Mouse (Mus musculus) midbrain, embryonic 13.5 days (tissue): ENCODE measurements around the gene Fam136a. TPM values are rescaled to one million over a fixed set of nuclear protein-coding genes. Genes with fewer than 3 reads are reported as not detected.

Source experiments
- ATAC-seq: fragments of 200-750 bp; cut with Nextera tagmentation; 2 replicates; pipeline ENCODE4 v1.8.0; 2017; ENCODE audit warnings: mild to moderate bottlenecking, moderate TSS enrichment, moderate library complexity
- H3K27ac ChIP-seq: fragments of 300-500 bp; sonication (generic); 2 replicates; pipeline ENCODE4 v1.5.1; 2015; ENCODE audit warnings: inconsistent platforms, mild to moderate bottlenecking, moderate library complexity
- H3K27me3 ChIP-seq: fragments of 300-500 bp; sonication (generic); 2 replicates; pipeline ENCODE4 v1.6.1; 2015; ENCODE audit warnings: mild to moderate bottlenecking, inconsistent platforms
- H3K36me3 ChIP-seq: fragments of 300-500 bp; sonication (generic); 2 replicates; pipeline ENCODE4 v1.6.1; 2015; ENCODE audit warnings: mild to moderate bottlenecking, inconsistent platforms
- H3K4me1 ChIP-seq: fragments of 300-500 bp; sonication (generic); replicated peaks from 2 replicates; pipeline ENCODE4 v1.6.1; 2015; ENCODE audit warnings: inconsistent platforms
- H3K4me2 ChIP-seq: fragments of 300-500 bp; sonication (generic); replicated peaks from 2 replicates; pipeline ENCODE4 v1.6.1; 2015; ENCODE audit warnings: moderate library complexity, mild to moderate bottlenecking, inconsistent platforms
- H3K4me3 ChIP-seq: fragments of 300-500 bp; sonication (generic); replicated peaks from 2 replicates; pipeline ENCODE4 v1.5.1; 2015; ENCODE audit warnings: mild to moderate bottlenecking, inconsistent platforms
- H3K9ac ChIP-seq: fragments of 300-500 bp; sonication (generic); replicated peaks from 2 replicates; pipeline ENCODE4 v1.6.1; 2015; ENCODE audit warnings: mild to moderate bottlenecking, inconsistent platforms
- H3K9me3 ChIP-seq: fragments of 300-500 bp; sonication (generic); 2 replicates; pipeline ENCODE4 v1.6.1; 2016; ENCODE audit warnings: mild to moderate bottlenecking, inconsistent platforms
- WGBS: fragments of 180-500 bp; shearing (Covaris S2); methylation state at CpG from one replicate; pipeline ENCODE4 v1.1.7; 2015; 5-methylcytosine and 5-hydroxymethylcytosine counted together
- polyA plus RNA-seq: library from polyadenylated mRNA; unstranded; fragments of >200 nt; fragmentation: Nextera tagmentation; extraction: Ambion mirVana; gene quantifications from 2 replicates; pipeline ENCODE4 v1.2.1, GENCODE M21; 2015

The Fam136a gene
- 134 and 137 TPM in 2 replicates for polyA plus RNA-seq

DNA sequence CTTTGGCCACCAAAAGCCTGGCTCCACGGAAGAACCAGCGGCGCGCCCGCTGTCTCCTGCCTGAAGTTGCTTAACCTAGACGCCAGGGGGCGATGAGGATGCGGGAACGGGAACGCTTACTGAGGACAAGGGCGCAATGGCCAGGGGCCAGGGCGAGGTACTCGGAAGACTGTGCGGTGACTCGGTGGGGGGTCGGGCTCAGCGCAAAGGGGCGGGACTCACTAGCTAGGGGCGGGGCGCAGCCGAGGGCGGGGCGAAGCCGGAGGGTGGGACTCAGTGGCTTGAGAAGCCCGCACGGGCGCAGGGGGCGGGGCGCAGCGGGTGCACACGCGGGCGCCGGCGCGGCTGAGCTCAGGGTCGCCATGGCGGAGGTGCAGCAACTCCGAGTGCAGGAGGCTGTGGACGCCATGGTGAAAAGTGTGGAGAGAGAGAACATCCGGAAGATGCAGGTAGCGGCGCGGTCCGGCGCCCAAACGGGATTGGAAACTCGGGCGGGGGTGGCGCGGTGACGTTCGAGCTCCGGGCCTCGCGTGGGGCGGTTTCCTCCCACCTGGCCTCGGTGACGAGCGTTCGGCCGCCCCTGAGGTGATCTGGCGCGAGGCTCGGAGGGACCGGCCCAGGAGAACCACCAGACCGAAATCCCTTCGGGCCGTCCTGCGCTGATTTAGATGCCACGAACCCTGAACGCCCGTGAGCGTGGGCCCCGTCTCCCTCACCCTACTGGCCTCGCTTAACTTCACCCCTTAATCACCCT is at the start of gene Fam136a:
Gene Fam136a (plus strand): TSS at position 276 of the 754 bp plus-strand sequence.
- H3K4me1 ChIP-seq: peaks cover 28% of the 10 kb centered on the region
- no peaks in the 10 kb centered on the region for H3K9me3 ChIP-seq
- under 1% methylated on average over 76 of the region's 76 CpGs for WGBS
- no peaks in the 10 kb centered on the region for H3K27me3 ChIP-seq
- peak within 1 kb of the TSS; percentile 76 for H3K9ac ChIP-seq
- H3K4me2 ChIP-seq: peak within 1 kb of the TSS; percentile 66
- H3K36me3 ChIP-seq: peaks cover 17% of the 10 kb centered on the region; the same call in 1 of the 2 replicates
- H3K27ac ChIP-seq: peak within 1 kb of the TSS; percentile 93
- peak within 1 kb of the TSS; percentile 71 for H3K4me3 ChIP-seq
- ATAC-seq: peak; percentile 94

- Histone ChIP-seq H3K36me3 (no peaks in the 10 kb centered on the region), H3K27ac (no peak overlapping the region), H3K4me2 (no peak overlapping the region), H3K4me3 (no peak overlapping the region), H3K4me1 (no peaks in the 10 kb centered on the region), H3K9ac (no peak overlapping the region), H3K9me3 (no peaks in the 10 kb centered on the region), H3K27me3 (no peaks in the 10 kb centered on the region)
- 70% methylated on average over 1 of the region's 1 CpGs for WGBS
- no peak for ATAC-seq
Measured at GRCm38 (mm10) chr6:86317066-86317465, 48.4 kb upstream of the Fam136a start.

DNA sequence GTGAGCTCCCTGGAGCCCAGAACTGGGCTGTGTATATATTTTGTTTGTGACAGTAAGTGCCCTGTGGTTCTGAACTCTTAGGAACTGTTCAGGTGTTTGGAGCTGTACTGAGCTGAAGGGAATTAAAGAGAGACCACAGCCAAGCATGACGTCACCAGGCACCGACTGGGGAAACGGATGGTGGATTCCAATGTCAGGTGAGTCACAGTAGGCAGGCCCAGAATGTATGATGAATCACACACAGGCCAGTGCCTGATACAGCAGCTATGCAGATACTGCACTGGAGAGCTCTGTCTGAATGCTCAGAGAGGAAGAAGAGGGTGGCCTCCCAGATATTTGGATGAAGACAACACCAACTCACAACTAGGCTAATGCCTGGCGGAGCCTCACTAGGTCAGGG is 46.6 kb upstream of the Fam136a start:
- Histone ChIP-seq H3K36me3 (no peaks in the 10 kb centered on the region), H3K27ac (no peak overlapping the region), H3K9ac (no peak overlapping the region), H3K9me3 (no peaks in the 10 kb centered on the region), H3K4me2 (no peak overlapping the region), H3K4me3 (no peak overlapping the region), H3K4me1 (no peaks in the 10 kb centered on the region), H3K27me3 (no peaks in the 10 kb centered on the region)
- WGBS: 93% methylated on average over 4 of the region's 4 CpGs
- no peak for ATAC-seq

- Histone ChIP-seq H3K4me1 (no peaks in the 10 kb centered on the region), H3K9ac (no peak overlapping the region), H3K27ac (no peak overlapping the region), H3K27me3 (no peaks in the 10 kb centered on the region), H3K9me3 (no peaks in the 10 kb centered on the region), H3K4me3 (no peak overlapping the region), H3K36me3 (no peaks in the 10 kb centered on the region), H3K4me2 (no peak overlapping the region)
- ATAC-seq: no peak
- WGBS: 86% methylated on average over 5 of the region's 5 CpGs
Measured at GRCm38 (mm10) chr6:86322031-86322563, 43.3 kb upstream of the Fam136a start.

DNA sequence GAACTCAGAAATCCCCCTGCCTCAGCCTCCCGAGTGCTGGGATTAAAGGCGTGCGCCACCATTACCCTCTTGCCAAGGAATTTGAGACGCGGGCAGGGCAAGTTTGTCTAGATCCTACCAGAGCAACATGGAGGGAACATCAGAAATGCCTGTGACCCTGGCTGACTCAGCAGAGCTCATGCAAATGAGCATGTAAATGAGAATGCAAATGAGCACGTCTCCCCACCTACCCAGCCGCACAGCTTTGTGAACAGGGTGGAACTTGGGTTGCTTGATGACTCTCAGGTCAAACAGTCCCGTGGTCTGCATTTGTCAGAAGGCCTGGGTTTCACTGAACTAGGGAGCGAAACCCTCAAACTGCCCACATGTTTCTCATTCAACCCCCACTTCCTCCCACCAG is 42.5 kb upstream of the Fam136a start:
- Histone ChIP-seq H3K27ac (no peak overlapping the region), H3K27me3 (no peaks in the 10 kb centered on the region), H3K4me2 (no peak overlapping the region), H3K36me3 (no peaks in the 10 kb centered on the region), H3K4me1 (no peaks in the 10 kb centered on the region), H3K4me3 (no peak overlapping the region), H3K9me3 (no peaks in the 10 kb centered on the region), H3K9ac (no peak overlapping the region)
- 89% methylated on average over 9 of the region's 9 CpGs for WGBS
- ATAC-seq: no peak

- WGBS: 85% methylated on average over 3 of the region's 3 CpGs
- H3K36me3 ChIP-seq: no peaks in the 10 kb centered on the region
- H3K4me1 ChIP-seq: no peaks in the 10 kb centered on the region
- no peak overlapping the region for H3K4me3 ChIP-seq
- no peaks in the 10 kb centered on the region for H3K9me3 ChIP-seq
- H3K4me2 ChIP-seq: no peak overlapping the region
- H3K9ac ChIP-seq: no peak overlapping the region
- no peak for ATAC-seq
- H3K27ac ChIP-seq: no peak overlapping the region
- no peaks in the 10 kb centered on the region for H3K27me3 ChIP-seq
Measured at GRCm38 (mm10) chr6:86324400-86324799, 41.0 kb upstream of the Fam136a start.

DNA sequence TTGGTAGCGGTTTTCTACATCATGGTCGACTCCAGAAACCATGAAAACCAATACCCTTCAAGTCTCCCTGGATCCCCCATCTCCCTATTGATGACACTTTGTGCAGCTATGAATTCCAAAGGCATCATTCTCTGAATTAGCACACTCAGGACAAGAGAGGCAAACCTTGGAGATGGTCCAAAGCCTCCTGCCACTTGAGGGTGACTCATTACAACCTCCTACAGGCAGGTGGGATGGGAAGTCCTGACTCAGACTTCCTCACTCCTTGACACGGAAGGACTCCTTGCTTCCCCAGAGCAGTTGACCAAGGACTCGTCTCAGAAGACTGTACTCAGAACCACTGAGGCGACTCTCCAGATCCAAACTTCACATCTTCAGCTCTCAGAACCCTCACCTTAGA is 39.8 kb upstream of the Fam136a start:
- Histone ChIP-seq H3K4me2 (no peak overlapping the region), H3K4me1 (no peaks in the 10 kb centered on the region)
- 92% methylated on average over 5 of the region's 5 CpGs for WGBS

GRCm38 (mm10) chr6:86326866-86327265 is 38.6 kb upstream of the Fam136a start:
- Histone ChIP-seq H3K27me3 (no peaks in the 10 kb centered on the region), H3K27ac (no peak overlapping the region), H3K4me3 (no peak overlapping the region), H3K4me1 (no peaks in the 10 kb centered on the region), H3K9ac (no peak overlapping the region), H3K36me3 (no peaks in the 10 kb centered on the region), H3K9me3 (peaks cover 5% of the 10 kb centered on the region; the same call in 1 of the 2 replicates), H3K4me2 (no peak overlapping the region)
- no peak for ATAC-seq
- 94% methylated on average over 18 of the region's 18 CpGs for WGBS

More for the DNA sequence above, 39.8 kb upstream of the Fam136a start:
- H3K27ac ChIP-seq: no peak overlapping the region
- H3K9me3 ChIP-seq: peaks cover 5% of the 10 kb centered on the region; the same call in 1 of the 2 replicates
- H3K9ac ChIP-seq: no peak overlapping the region
- no peaks in the 10 kb centered on the region for H3K36me3 ChIP-seq
- ATAC-seq: no peak
- H3K4me3 ChIP-seq: no peak overlapping the region
- no peaks in the 10 kb centered on the region for H3K27me3 ChIP-seq

DNA sequence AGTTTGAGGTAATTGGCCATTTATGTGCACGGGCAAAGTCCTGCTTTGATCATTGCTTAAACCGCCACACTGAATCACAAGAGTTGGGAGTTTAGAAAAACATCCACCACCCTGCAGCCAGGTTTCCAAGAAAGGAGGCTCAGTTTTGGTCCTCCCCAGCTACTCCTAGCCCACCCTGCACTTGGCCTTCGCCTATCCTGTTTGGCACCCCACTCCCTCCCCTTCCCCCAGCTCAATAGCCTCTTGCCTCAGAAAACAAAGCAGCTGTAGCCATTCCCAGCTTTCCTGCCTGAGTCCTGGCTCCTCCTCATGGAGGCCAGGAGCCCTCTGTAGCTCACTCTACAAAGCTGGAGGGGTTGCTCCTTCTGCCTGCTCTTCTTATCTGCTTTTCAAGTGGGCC is 37.1 kb upstream of the Fam136a start:
- no peak overlapping the region for H3K4me3 ChIP-seq
- peaks cover 5% of the 10 kb centered on the region; the same call in 1 of the 2 replicates for H3K9me3 ChIP-seq
- no peak overlapping the region for H3K9ac ChIP-seq
- no peak for ATAC-seq
- H3K27ac ChIP-seq: no peak overlapping the region
- 67% methylated on average over 3 of the region's 3 CpGs for WGBS
- H3K27me3 ChIP-seq: no peaks in the 10 kb centered on the region
- H3K4me1 ChIP-seq: no peaks in the 10 kb centered on the region
- no peak overlapping the region for H3K4me2 ChIP-seq
- no peaks in the 10 kb centered on the region for H3K36me3 ChIP-seq

DNA sequence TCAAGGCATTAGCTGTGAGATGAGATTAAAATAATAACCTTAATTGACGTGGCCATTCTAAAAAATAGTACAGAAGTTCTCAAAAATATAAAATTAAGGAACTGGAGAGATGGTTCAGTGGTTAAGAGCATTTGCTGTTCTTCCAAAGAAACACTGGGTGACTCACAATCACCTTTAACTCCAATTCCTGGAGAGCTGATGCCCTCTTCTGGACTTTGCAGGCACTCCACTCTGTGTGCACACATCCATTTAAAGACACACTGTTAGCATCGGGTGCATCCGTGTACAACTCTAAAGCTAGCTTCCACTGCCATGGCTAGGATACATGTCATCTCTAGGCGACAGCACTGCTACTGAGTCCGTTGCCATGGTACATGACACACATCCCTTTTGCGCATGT is 35.5 kb upstream of the Fam136a start:
- ATAC-seq: no peak
- Histone ChIP-seq H3K9me3 (peaks cover 5% of the 10 kb centered on the region; the same call in 1 of the 2 replicates), H3K4me2 (no peak overlapping the region), H3K36me3 (no peaks in the 10 kb centered on the region), H3K4me3 (no peak overlapping the region), H3K9ac (no peak overlapping the region), H3K4me1 (no peaks in the 10 kb centered on the region), H3K27ac (no peak overlapping the region), H3K27me3 (no peaks in the 10 kb centered on the region)
- 95% methylated on average over 6 of the region's 6 CpGs for WGBS

DNA sequence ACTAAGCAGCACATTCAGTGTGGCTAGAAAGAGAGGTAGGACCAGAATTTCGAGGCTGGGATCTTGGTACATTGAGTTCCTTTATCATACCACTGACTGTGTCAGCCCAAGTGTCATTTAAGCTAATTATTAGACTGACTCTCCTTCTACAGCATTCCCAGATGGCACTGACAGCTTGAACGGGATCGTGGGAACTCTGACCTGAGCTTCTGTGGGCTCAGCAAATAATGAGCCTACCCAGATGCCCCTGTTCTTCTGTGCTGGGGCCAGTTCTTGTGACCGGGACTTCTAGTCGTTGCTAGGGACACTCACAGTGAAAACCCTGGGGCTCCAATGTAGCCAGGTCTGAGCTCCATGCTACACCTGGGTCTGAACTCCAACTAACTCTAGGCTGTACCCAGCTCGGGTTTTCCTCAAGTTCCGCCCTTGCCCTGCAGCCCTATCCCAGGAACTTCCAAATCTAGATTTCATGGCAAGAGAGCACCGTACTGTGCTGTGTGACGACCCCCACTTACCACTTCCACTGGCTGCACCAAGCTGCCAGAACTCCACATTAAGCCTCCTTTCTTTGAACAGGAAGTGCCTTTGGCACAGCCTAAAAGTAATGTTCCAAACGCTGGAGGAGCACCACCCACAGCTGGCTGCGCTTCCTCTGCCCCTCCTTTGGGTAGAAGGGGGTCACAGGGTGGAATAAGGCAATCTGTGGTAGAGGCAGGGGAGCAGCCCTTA is 30.2 kb upstream of the Fam136a start:
- ATAC-seq: no peak

GRCm38 (mm10) chr6:86335860-86336259 is 29.6 kb upstream of the Fam136a start:
- no peaks in the 10 kb centered on the region for H3K4me1 ChIP-seq
- H3K36me3 ChIP-seq: no peaks in the 10 kb centered on the region
- H3K27me3 ChIP-seq: no peaks in the 10 kb centered on the region
- no peak overlapping the region for H3K27ac ChIP-seq
- H3K9me3 ChIP-seq: no peaks in the 10 kb centered on the region
- H3K9ac ChIP-seq: no peak overlapping the region
- H3K4me3 ChIP-seq: no peak overlapping the region
- H3K4me2 ChIP-seq: no peak overlapping the region
- WGBS: 72% methylated on average over 5 of the region's 5 CpGs
- no peak for ATAC-seq

More for the DNA sequence above, 30.2 kb upstream of the Fam136a start:
- no peak overlapping the region for H3K27ac ChIP-seq
- 79% methylated on average over 11 of the region's 11 CpGs for WGBS
- H3K27me3 ChIP-seq: no peaks in the 10 kb centered on the region
- H3K4me3 ChIP-seq: no peak overlapping the region
- H3K4me2 ChIP-seq: no peak overlapping the region
- no peaks in the 10 kb centered on the region for H3K4me1 ChIP-seq
- H3K9me3 ChIP-seq: 0 out of 2 replicates have a peak, but pooled peaks cover under 1% of the 10 kb centered on the region
- H3K36me3 ChIP-seq: no peaks in the 10 kb centered on the region
- H3K9ac ChIP-seq: no peak overlapping the region
